Mouse (Mus musculus): ENCODE results near the gene Slc39a5.

Slc39a5 gene

GRCm38 (mm10) chr10:128410560-128410845, 9.5 kb upstream of the Slc39a5 start:
- no peak for DNase-seq (ENCODE audit: inconsistent ontology term)

- DNase-seq (ENCODE audit: inconsistent ontology term): peak; percentile 100
These were observed 8.9 kb upstream of the Slc39a5 start for GRCm38 (mm10) chr10:128409692-128410559.

GRCm38 (mm10) chr10:128408591-128409535, 7.8 kb upstream of the Slc39a5 start:
- peak; percentile 41 for DNase-seq (ENCODE audit: inconsistent ontology term)

- DNase-seq (ENCODE audit: inconsistent ontology term): no peak
These were observed 2.9 kb upstream of the Slc39a5 start for GRCm38 (mm10) chr10:128403931-128404330.

- no peak for DNase-seq (ENCODE audit: inconsistent ontology term)
These were observed 609 bp upstream of the Slc39a5 start for GRCm38 (mm10) chr10:128401638-128402037.

- no peak for DNase-seq (ENCODE audit: inconsistent ontology term)
These were observed 691 bp downstream of the Slc39a5 start for GRCm38 (mm10) chr10:128400338-128400737.

- peak; percentile 65 for DNase-seq (ENCODE audit: inconsistent ontology term)
These were observed 3.6 kb downstream of the Slc39a5 start for GRCm38 (mm10) chr10:128397466-128397865.

GRCm38 (mm10) chr10:128396716-128397264, 4.2 kb downstream of the Slc39a5 start:
- DNase-seq (ENCODE audit: inconsistent ontology term): no peak

- no peak for DNase-seq (ENCODE audit: inconsistent ontology term)
These were observed 4.9 kb downstream of the Slc39a5 start for GRCm38 (mm10) chr10:128396017-128396673.

GRCm38 (mm10) chr10:128391850-128392249, 9.2 kb downstream of the Slc39a5 start:
- no peak for DNase-seq (ENCODE audit: inconsistent ontology term)

- no peak for DNase-seq (ENCODE audit: inconsistent ontology term)
These were observed 10.7 kb downstream of the Slc39a5 start for GRCm38 (mm10) chr10:128390366-128390765.

- no peak for DNase-seq (ENCODE audit: inconsistent ontology term)
These were observed 11.5 kb downstream of the Slc39a5 start for GRCm38 (mm10) chr10:128389570-128389969.

- no peak for DNase-seq (ENCODE audit: inconsistent ontology term)
These were observed 12.1 kb downstream of the Slc39a5 start for GRCm38 (mm10) chr10:128388941-128389340.

- DNase-seq (ENCODE audit: inconsistent ontology term): no peak
These were observed 15.1 kb downstream of the Slc39a5 start for GRCm38 (mm10) chr10:128385902-128386301.

- no peak for DNase-seq (ENCODE audit: inconsistent ontology term)
These were observed 18.5 kb downstream of the Slc39a5 start for GRCm38 (mm10) chr10:128382482-128382881.

GRCm38 (mm10) chr10:128380565-128380964, 20.5 kb downstream of the Slc39a5 start:
- DNase-seq (ENCODE audit: inconsistent ontology term): peak; percentile 36

GRCm38 (mm10) chr10:128379260-128379659, 21.8 kb downstream of the Slc39a5 start:
- DNase-seq (ENCODE audit: inconsistent ontology term): no peak

- DNase-seq (ENCODE audit: inconsistent ontology term): peak; percentile 48
These were observed 22.6 kb downstream of the Slc39a5 start for GRCm38 (mm10) chr10:128378462-128378861.

GRCm38 (mm10) chr10:128377940-128378448, 23.0 kb downstream of the Slc39a5 start:
- no peak for DNase-seq (ENCODE audit: inconsistent ontology term)

- DNase-seq (ENCODE audit: inconsistent ontology term): peak; percentile 58
These were observed 23.6 kb downstream of the Slc39a5 start for GRCm38 (mm10) chr10:128377222-128377939.

Measured in Muller cell, postnatal 12 days (primary cell).